Mouse (Mus musculus): ENCODE measurements around the gene Abcg2.

DNA sequence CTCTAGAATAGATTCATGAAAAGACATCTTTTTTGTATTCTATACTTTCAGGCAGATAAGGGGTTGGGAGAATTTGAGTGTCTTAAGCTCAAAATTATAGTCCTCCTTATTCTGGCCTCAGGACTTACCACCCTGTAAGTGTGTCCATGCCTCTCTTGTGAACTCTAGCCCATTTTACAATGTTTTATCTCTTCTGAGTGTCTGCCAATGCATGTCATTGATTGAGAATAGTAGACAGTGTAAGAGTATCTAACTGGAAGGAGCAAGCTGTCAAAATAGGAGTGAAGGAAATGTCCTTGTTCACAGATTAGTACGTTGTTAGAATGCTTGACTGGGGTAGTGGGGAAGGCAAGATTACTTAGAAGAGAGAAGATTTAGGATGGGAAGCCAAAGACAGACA is 66.7 kb downstream of the Abcg2 start:
- no peak for TF ChIP-seq POLR2A (IDR thresholded peaks at IDR 0.05; ENCODE audit: insufficient read depth, low read length)
- no peak for TF ChIP-seq EP300 (IDR thresholded peaks at IDR 0.05; ENCODE audit: insufficient read depth, low read depth, low read length)
- TF ChIP-seq CTCF (IDR thresholded peaks at IDR 0.05; ENCODE audit: low read depth, low read length), result no peak
